Mouse (Mus musculus) cerebellum, adult 9-10 months (tissue): ENCODE measurements at regions not wholly inside any gene's neighbourhood (a gene's known extent, or its start where the extent isn't known, plus 50 kb on each side); places are given as distances from the start of the nearest gene placed in this dataset.
"Not testable (repeated sequence)": the region's sequence is repeated elsewhere in the genome, so short reads cannot be mapped to it uniquely, and the experiment has no call there.

ENCODE experiments used
- DNase-seq: peaks from one replicate; pipeline ENCODE4 v3.0.0; 2022

- no peak for DNase-seq
Measured at GRCm38 (mm10) chr16:50010074-50010473, 209.7 kb downstream of the Cd47 start.

DNA sequence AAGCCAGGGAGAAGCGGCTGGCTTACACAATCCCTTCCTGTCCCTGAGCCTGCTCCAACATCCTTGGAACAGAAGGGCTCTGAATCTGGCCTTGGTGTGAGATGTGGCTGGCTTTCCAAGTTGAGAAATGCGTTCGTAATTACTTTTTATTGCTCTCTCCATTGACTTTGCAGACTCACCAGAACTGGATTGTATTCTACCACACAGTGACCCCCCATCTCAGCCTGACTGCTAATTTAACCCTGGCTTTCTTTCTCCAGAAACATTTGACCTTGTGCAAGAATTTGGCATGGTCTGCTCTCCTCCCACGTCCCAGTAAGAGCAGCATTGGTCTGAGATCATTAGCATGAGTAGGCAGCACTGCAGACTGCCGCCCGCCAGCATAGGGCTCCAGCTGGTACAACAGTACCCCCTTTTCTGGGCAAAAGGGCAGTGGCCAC, 210.2 kb downstream of the Cd47 start:
- peak; percentile 88 for DNase-seq

- no peak for DNase-seq
Measured at GRCm38 (mm10) chr16:50023885-50024284, 223.6 kb downstream of the Cd47 start.

DNA sequence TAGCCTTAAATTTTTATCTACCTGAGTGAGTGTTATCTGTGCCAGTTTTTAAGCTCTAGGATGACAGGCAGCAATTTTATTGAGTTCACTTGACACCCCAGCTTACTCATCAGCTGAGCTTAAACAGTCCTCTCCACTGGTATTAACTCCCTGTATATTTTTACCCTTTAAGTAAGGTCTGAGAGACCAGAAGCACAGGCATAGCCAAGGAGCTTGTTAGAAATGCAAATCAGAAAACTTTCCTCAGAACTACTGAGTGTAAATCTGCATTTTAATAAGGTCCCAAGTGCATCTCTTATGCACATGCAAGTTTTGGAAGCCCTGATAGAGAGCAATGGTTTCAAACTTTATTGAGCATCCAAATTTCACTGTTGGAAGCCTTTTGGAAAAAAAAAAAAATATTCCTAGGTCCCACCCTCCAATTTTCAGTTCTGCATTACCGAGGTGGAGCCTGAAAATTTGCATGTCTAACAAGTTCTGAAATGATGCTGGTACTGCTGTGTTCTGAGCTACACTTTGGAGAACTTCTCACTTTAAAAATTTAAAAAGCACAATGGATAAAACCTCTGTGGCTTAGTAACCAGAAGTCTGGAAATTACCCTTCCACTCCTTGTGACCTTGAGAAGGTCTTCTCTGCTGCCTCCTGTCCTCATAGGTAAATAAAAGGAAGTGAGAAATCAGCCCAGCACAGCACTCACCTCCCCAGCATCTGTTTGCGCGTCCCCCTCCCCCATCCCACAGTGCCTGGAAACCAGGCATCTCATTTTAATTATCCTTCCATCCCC, 226.0 kb downstream of the Cd47 start:
- DNase-seq, result no peak

DNA sequence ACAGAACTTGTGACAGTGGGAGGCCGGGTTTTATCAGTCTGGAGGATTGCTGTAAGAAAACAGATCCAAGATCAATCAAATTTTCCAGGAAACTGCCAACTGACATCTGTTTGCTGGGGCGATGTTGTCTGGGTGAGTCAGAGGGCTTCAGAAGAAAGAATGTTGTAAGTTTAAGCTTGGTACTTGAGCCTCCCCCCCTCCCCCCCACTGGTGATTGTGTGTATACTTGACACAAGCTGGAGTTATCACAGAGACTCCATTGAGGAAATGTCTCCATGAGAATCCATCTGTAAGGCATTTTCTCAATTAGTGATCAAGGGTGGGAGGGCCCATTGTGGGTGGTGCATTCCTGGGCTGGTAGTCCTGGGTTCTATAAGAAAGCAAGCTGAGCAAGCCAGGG, 226.9 kb downstream of the Cd47 start:
- DNase-seq, result no peak

GRCm38 (mm10) chr16:50029711-50030110, 229.4 kb downstream of the Cd47 start:
- no peak for DNase-seq

DNA sequence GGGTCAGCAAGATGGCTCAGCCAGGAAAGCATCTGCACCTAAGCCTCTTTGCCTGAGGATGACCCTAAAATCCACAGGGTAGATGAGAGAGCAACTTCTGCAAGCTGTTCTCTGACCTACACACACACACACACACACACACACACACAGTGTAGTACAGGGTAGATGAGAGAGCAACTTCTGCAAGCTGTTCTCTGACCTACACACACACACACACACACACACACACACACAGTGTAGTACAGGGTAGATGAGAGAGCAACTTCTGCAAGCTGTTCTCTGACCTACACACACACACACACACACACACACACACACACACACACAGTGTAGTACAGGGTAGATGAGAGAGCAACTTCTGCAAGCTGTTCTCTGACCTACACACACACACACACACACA, 230.0 kb downstream of the Cd47 start:
- not testable (repeated sequence) for DNase-seq

DNA sequence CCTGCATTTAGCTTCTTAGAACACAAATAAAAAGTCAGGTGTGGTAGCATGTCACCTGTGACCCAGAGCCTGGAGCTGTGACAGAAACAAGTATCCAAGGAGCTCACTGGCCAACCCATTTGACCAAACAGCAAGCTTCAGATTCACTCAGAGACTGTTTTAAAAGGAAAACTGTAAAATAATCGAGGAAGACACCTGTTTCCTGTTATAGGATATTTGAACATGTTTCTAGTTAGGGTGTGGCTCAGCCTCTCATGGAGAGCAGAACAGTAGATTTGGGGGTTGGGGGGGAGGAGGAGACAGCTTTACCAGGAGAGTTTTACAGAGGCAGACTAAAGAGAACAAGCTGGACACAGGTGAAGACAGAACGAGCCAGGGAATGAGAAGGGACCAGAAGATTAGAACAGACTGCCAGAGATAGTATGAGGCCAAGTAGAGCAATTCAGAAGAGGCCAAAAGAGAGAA, 230.6 kb downstream of the Cd47 start:
- no peak for DNase-seq

GRCm38 (mm10) chr16:50032798-50033197, 232.5 kb downstream of the Cd47 start:
- DNase-seq, result no peak

DNA sequence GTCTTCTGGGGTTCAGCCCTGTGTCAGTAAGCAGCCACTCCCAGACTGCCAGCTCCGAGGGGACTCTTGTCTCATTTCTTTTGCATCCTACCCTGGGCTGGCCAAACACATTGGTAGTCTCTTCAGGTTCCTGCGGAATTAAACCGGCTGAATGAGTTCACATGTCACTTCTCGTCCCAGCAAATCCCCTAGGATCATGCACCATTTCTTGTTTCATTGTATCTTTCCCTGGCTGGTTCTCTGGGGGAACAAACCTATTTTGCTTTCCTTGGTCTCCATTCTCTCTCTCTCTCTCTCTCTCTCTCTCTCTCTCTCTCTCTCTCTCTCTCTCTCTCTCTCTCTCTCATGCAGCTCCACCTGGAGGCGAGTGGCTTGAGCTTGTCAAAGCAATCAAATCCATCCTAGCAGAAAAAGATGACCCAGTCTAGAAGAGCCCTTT, 236.0 kb downstream of the Cd47 start:
- peak; percentile 72 for DNase-seq

DNA sequence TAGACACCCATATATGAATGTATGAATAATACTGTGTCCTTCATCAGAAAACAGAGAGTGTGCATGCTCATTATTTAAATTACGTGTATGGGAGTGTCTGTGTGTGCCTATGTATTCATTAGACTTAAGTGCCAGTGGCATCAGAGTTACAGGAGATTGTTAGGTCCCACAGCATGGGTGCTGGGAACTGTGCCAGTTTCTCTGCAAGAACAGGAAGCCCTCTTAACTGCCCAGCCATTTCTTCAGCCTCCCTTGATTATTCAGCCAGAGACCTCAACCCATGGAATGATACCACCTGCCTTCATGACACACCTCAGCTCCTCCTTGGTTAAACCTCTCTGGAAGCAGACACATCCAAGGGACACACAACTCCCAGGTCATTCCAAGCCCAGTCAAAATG, 243.8 kb downstream of the Cd47 start:
- DNase-seq, result no peak

DNA sequence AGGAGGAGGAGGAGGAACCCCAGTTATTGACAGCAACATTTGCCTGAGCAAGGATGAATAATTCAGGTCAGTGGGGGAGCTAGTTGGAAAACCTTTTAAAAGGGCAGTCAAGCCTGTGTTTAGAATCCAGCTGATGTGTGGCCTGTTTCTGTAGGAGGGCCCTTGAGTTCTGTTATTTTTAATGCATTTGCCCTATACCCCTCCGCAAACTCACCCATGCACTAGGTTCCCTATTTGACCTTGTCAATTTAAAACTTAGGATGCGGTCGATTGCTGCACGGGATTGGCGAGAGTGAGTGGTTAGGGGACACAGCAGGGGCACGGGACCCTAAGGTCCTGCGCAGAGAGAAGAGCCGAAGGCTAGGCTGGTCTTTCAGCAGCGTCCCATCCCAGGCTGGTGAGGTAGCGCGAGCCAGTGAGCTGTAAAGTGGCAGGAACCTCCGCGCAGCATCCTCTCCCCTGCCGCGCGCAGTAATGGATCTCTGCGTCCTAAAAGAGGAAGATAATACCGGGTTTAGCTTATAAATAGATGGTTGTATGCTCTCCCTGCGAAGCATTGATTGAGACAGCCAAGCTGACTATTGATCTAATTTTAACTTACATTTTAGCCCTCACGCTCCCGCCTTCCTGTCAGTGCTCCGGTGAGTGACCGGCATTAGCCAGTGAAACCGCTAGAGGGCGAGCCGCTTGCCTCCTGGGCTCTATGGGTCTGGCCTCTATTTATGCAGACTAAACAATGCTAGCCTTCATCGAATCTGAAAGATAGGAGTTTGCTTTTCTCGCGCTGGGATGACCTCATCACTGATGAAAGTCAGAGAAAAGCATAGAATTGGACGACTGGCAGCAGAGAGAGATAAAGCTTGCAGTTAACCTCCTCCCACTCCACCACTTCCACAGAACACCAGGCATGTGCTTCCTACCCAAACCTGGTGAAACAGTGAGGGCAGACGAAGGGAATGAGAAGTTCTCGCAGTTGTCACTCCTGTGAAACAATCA, 245.5 kb downstream of the Cd47 start:
- DNase-seq, result peak; percentile 91

DNA sequence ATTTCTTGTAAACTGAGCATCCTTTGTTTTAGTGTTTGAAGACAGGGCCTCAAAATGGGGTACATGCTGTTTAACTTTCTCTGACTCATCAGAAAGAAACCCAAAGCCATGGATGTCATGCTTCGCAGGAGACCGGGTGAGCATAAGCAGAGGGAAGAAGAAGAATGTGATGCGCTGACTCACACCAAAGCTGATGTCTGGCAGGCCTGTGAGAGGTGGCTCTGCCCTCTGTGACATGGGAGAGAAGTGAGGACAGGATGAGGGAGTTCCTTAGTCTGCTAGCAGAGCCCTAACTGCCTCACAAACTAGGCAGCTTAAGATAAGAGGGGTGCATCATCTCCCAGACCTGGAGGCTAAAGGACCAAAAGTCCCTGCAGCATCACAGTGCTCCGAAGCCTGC, 263.2 kb downstream of the Cd47 start:
- no peak for DNase-seq

DNA sequence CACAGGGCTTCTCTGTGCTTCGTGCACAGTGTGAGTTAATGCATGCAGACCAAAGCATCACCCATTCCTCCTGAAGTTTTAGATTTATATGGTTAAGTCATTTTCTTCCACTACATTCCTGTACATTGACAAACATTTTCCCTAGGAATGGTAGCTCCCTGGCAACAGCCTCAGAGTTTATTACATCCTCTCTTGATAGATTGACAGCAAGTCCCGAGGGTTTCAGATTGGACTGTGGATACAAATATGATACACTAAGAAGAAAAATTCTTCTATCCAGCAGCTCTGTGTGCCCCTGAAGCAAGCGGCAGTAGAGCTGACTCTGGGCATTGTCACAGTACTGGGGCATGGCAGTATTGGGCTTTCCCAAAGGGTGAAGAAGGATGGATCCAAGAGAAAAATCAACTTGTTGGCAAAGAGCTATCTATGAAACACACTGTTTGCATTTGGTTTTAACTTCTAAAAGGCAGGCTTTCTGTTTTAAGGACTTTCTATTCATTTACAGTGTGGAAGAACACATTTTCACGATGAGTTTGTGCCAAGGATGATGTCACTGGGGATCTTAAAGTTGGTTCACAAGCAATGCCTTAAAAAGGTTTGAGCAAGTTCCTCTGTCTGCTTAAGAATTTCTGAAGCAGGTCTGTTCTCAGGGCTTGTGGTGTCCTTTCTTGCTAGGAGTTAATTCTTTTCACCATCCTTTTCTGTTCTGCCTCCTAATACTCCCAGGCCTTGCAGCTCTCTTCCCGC, 265.2 kb downstream of the Cd47 start:
- DNase-seq, result no peak

DNA sequence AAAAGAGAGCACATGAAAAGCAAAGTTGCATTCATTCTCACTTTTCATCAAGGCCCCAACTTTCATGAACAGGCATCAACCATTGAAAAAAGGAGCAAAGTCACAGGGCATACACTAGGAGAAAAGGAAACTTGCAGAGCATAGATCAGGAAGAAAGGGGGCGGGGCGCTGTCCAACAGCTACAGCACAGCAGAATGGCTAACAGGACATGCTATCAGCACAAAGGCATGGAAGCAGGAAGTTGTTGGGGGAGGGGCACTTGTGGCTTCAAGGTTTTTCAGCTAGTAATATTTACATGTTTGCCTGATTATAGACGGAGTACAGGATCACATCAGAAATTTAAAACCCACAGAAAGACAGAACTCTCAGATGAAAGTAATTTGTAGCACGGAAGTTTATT, 268.7 kb downstream of the Cd47 start:
- DNase-seq, result no peak

GRCm38 (mm10) chr16:50070728-50071127, 270.4 kb downstream of the Cd47 start:
- no peak for DNase-seq

DNA sequence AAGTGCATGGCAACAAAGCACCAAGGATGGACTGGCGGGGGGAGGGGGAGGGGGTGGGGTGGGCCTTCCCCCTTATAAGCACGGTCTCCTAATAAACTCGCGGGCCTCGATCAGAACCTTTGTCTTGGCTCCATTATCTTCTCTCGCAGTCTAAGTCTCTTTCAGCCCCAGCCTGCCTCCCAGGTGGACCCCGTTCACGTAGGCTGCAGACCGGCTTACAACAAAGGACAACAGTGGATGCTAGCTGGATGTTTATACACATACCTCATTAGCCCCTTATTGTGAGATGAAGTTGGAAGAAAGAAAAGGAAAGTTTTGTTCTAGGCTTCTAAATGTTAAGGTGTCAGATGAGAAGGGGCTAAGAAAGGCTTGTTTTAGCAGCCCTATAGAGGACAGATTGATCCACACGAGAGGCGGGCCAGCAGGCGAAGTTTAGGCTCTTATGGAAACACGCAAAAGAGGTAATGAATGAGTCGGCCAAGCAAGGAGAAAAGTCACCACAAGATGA, 272.6 kb downstream of the Cd47 start:
- no peak for DNase-seq

DNA sequence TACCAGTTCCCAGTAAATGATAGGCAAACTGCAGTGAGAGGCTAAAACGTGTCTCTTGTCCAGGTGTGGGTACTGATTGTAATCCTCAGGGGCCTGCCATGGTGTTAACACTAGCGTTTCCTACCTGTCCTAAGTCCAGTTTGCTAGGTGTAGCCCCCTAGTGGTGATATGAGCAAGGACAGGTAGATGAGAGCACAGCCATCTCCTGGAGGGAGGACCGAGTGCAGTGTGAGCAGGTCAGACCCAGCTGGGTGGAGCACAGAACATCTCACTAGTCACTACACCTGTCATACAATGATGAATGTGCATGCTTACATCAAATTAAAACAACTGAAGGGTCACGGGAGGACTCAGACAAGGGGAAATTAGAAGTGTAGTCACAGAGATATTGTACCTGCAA, 273.6 kb downstream of the Cd47 start:
- DNase-seq, result peak; percentile 31

- no peak for DNase-seq
Measured at GRCm38 (mm10) chr16:50075641-50076040, 275.3 kb downstream of the Cd47 start.

- no peak for DNase-seq
Measured at GRCm38 (mm10) chr16:50081511-50081910, 281.2 kb downstream of the Cd47 start.

GRCm38 (mm10) chr16:50092318-50092717, 292.0 kb downstream of the Cd47 start:
- DNase-seq, result no peak

DNA sequence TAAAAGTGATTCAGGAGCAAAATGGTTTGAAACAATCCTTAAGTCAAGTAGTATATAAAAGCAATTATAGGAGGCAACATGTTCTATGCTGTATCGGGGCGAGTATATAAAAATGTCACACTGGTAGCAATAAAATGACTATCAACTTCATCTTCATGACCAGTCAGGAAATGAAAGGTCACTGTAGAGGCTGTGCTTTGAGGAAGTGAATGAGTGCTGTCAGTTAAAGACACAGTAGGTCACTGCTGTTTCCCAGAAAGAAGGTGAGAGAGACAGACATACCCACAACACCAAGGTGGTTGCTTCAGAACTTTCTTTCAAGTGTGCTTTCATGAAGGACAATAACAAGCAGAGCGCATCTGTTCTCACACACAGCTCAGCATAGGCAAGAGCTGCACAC, 292.4 kb downstream of the Cd47 start:
- no peak for DNase-seq
